Mouse (Mus musculus) lung, embryonic 14.5 days (tissue): ENCODE data around the gene Crtc2. TPM values are rescaled to one million over a fixed set of nuclear protein-coding genes. Genes with fewer than 3 reads are reported as not detected.
"Not testable (repeated sequence)": the region's sequence is repeated elsewhere in the genome, so short reads cannot be mapped to it uniquely, and the experiment has no call there.

Experiments used
- ATAC-seq: fragments of 200-750 bp; cut with Nextera tagmentation; 2 replicates; pipeline ENCODE4 v1.8.0; 2017; ENCODE audit warnings: mild to moderate bottlenecking, moderate TSS enrichment, moderate library complexity; ENCODE audit not compliant: insufficient read depth
- DNase-seq: peaks from one replicate; pipeline ENCODE4 v3.0.0-alpha.2; 2015
- H3K27ac ChIP-seq: fragments of 300-500 bp; sonication (generic); 2 replicates; pipeline ENCODE4 v1.5.1; 2014; ENCODE audit warnings: low read depth, mild to moderate bottlenecking, moderate library complexity
- H3K27me3 ChIP-seq: fragments of 300-500 bp; sonication (generic); 2 replicates; pipeline ENCODE4 v1.6.1; 2014; ENCODE audit warnings: low read length, control low read depth; ENCODE audit not compliant: insufficient read depth
- H3K36me3 ChIP-seq: fragments of 300-500 bp; sonication (generic); 2 replicates; pipeline ENCODE4 v1.6.1; 2014; ENCODE audit warnings: control low read depth; ENCODE audit not compliant: insufficient read depth
- H3K4me1 ChIP-seq: fragments of 300-500 bp; sonication (generic); 2 replicates; pipeline ENCODE4 v1.6.1; 2014; ENCODE audit warnings: antibody characterized with exemption, control low read depth; ENCODE audit not compliant: insufficient read depth
- H3K4me2 ChIP-seq: fragments of 300-500 bp; sonication (generic); 2 replicates; pipeline ENCODE4 v1.6.1; 2014; ENCODE audit warnings: mild to moderate bottlenecking
- H3K4me3 ChIP-seq: fragments of 300-500 bp; sonication (generic); 2 replicates; pipeline ENCODE4 v1.5.1; 2014; ENCODE audit warnings: low read depth, low read length
- H3K9ac ChIP-seq: fragments of 300-500 bp; sonication (generic); 2 replicates; pipeline ENCODE4 v1.6.1; 2014
- H3K9me3 ChIP-seq: fragments of 300-500 bp; sonication (generic); 2 replicates; pipeline ENCODE4 v1.6.1; 2016; ENCODE audit warnings: low read depth, low read length, control low read depth
- CTCF ChIP-seq: IDR thresholded peaks from 2 replicates; pipeline ENCODE4 v1.5.1; 2016; ENCODE audit warnings: antibody characterized with exemption, low read depth
- WGBS: fragments of 180-500 bp; shearing (Covaris S2); extraction: QIAGEN DNeasy Blood & Tissue Kit; methylation state at CpG from one replicate; pipeline ENCODE4 v1.1.7; 2014; 5-methylcytosine and 5-hydroxymethylcytosine counted together
- polyA plus RNA-seq: library from polyadenylated mRNA; unstranded; fragments of >200 nt; fragmentation: Nextera tagmentation; extraction: Ambion mirVana; gene quantifications from 2 replicates; pipeline ENCODE4 v1.2.1, GENCODE M21; 2014

Gene Crtc2
- polyA plus RNA-seq, 1 experiment from 2014 or later = 19.3 TPM

- no peaks in the 10 kb centered on the region for H3K27me3 ChIP-seq
- peak within 1 kb of the TSS; percentile 31; the same call in 1 of the 2 replicates for H3K9ac ChIP-seq
- no peaks in the 10 kb centered on the region for H3K9me3 ChIP-seq
- DNase-seq = peak; percentile 91
- peak within 1 kb of the TSS; percentile 70 for H3K27ac ChIP-seq
- ATAC-seq = peak; percentile 76
- H3K4me2 ChIP-seq = peak within 1 kb of the TSS; percentile 76
- H3K4me1 ChIP-seq = peaks cover 9% of the 10 kb centered on the region
- peak within 1 kb of the TSS; percentile 37 for H3K4me3 ChIP-seq
- TF ChIP-seq CTCF = no peak
- H3K36me3 ChIP-seq = no peaks in the 10 kb centered on the region
- WGBS = 3% methylated on average over 19 of the region's 19 CpGs
Observed at GRCm38 (mm10) chr3:90242984-90243775, 10.8 kb upstream of the Crtc2 start, which contains the start of gene Creb3l4. TSS of gene Creb3l4 (minus strand) at chr3:90243512.

- no peak overlapping the region for H3K9ac ChIP-seq
- peaks cover 9% of the 10 kb centered on the region for H3K4me1 ChIP-seq
- no peaks in the 10 kb centered on the region for H3K9me3 ChIP-seq
- H3K27me3 ChIP-seq = no peaks in the 10 kb centered on the region
- H3K36me3 ChIP-seq = peaks cover 4% of the 10 kb centered on the region; the same call in 1 of the 2 replicates
- no peak overlapping the region for H3K27ac ChIP-seq
- WGBS = 48% methylated on average over 2 of the region's 2 CpGs
- DNase-seq = no peak
- H3K4me2 ChIP-seq = no peak overlapping the region
- no peak for TF ChIP-seq CTCF
- no peak for ATAC-seq
- no peak overlapping the region for H3K4me3 ChIP-seq
Observed at GRCm38 (mm10) chr3:90245406-90245805, 8.6 kb upstream of the Crtc2 start.

- DNase-seq (no peak), ATAC-seq (peak; percentile 29; the same call in 1 of the 2 replicates)
- H3K27ac ChIP-seq = peak overlapping the region; percentile 95
- no peaks in the 10 kb centered on the region for H3K9me3 ChIP-seq
- peak overlapping the region; percentile 69 for H3K4me3 ChIP-seq
- 1% methylated on average over 3 of the region's 3 CpGs for WGBS
- H3K4me2 ChIP-seq = peak overlapping the region; percentile 73
- H3K27me3 ChIP-seq = no peaks in the 10 kb centered on the region
- 0 out of 2 replicates have a peak, but pooled peaks have one; percentile 18 for TF ChIP-seq CTCF
- H3K36me3 ChIP-seq = peaks cover 18% of the 10 kb centered on the region
- H3K4me1 ChIP-seq = peaks cover 9% of the 10 kb centered on the region
- peak overlapping the region; percentile 79 for H3K9ac ChIP-seq
Observed at GRCm38 (mm10) chr3:90247630-90247959, 6.4 kb upstream of the Crtc2 start.

- DNase-seq = peak; percentile 100
- WGBS = under 1% methylated on average over 44 of the region's 44 CpGs
Observed at GRCm38 (mm10) chr3:90247960-90248745, 5.8 kb upstream of the Crtc2 start, which contains the start of gene Slc39a1. TSS of gene Slc39a1 (plus strand) at chr3:90248172.

GRCm38 (mm10) chr3:90248746-90249100 is 5.2 kb upstream of the Crtc2 start:
- H3K36me3 ChIP-seq = peaks cover 18% of the 10 kb centered on the region
- peak overlapping the region; percentile 69 for H3K4me3 ChIP-seq
- no peaks in the 10 kb centered on the region for H3K9me3 ChIP-seq
- no peak for TF ChIP-seq CTCF
- ATAC-seq = no peak
- peak overlapping the region; percentile 95 for H3K27ac ChIP-seq
- DNase-seq = peak; percentile 64
- peak overlapping the region; percentile 79 for H3K9ac ChIP-seq
- peaks cover 7% of the 10 kb centered on the region for H3K4me1 ChIP-seq
- H3K4me2 ChIP-seq = peak overlapping the region; percentile 73
- no peaks in the 10 kb centered on the region for H3K27me3 ChIP-seq
- 2% methylated on average over 10 of the region's 10 CpGs for WGBS

More at GRCm38 (mm10) chr3:90247960-90248745, 5.8 kb upstream of the Crtc2 start, which contains the start of gene Slc39a1:
- ATAC-seq = peak; percentile 92
- Histone ChIP-seq H3K9ac (peak within 1 kb of the TSS; percentile 79), H3K4me1 (peaks cover 9% of the 10 kb centered on the region), H3K4me2 (peak within 1 kb of the TSS; percentile 73), H3K9me3 (no peaks in the 10 kb centered on the region), H3K4me3 (peak within 1 kb of the TSS; percentile 69), H3K36me3 (peaks cover 18% of the 10 kb centered on the region), H3K27me3 (no peaks in the 10 kb centered on the region), H3K27ac (peak within 1 kb of the TSS; percentile 95)
- no peak for TF ChIP-seq CTCF

GRCm38 (mm10) chr3:90250791-90251190 is 3.2 kb upstream of the Crtc2 start:
- ATAC-seq (no peak), DNase-seq (no peak)
- Histone ChIP-seq H3K4me1 (peaks cover 8% of the 10 kb centered on the region), H3K9me3 (no peaks in the 10 kb centered on the region), H3K4me3 (no peak overlapping the region), H3K27me3 (no peaks in the 10 kb centered on the region), H3K27ac (no peak overlapping the region), H3K9ac (no peak overlapping the region), H3K36me3 (peaks cover 18% of the 10 kb centered on the region), H3K4me2 (no peak overlapping the region)
- no peak for TF ChIP-seq CTCF
- 76% methylated on average over 6 of the region's 6 CpGs for WGBS

- H3K4me1 ChIP-seq, H3K9me3 ChIP-seq, H3K9ac ChIP-seq, ATAC-seq, H3K4me2 ChIP-seq, H3K27me3 ChIP-seq, H3K27ac ChIP-seq, H3K4me3 ChIP-seq, DNase-seq: not testable (repeated sequence)
- WGBS = 97% methylated on average over 6 of the region's 12 CpGs
- peaks cover 18% of the 10 kb centered on the region for H3K36me3 ChIP-seq
Observed at GRCm38 (mm10) chr3:90251731-90252226, 2.2 kb upstream of the Crtc2 start.

GRCm38 (mm10) chr3:90252659-90253058 is 1.3 kb upstream of the Crtc2 start:
- H3K4me3 ChIP-seq, H3K27me3 ChIP-seq, H3K4me2 ChIP-seq, H3K4me1 ChIP-seq, ATAC-seq, H3K9me3 ChIP-seq, DNase-seq, H3K27ac ChIP-seq, H3K9ac ChIP-seq: not testable (repeated sequence)
- peaks cover 26% of the 10 kb centered on the region for H3K36me3 ChIP-seq
- 93% methylated on average over 2 of the region's 2 CpGs for WGBS

- WGBS = 88% methylated on average over 1 of the region's 1 CpGs
- not testable (repeated sequence) for DNase-seq
Observed at GRCm38 (mm10) chr3:90253174-90253573, 789 bp upstream of the Crtc2 start.

More at GRCm38 (mm10) chr3:90253174-90253573, 789 bp upstream of the Crtc2 start:
- not testable (repeated sequence) for H3K27ac ChIP-seq, H3K27me3 ChIP-seq, H3K4me2 ChIP-seq, H3K9me3 ChIP-seq, H3K4me1 ChIP-seq, H3K9ac ChIP-seq, H3K4me3 ChIP-seq
- ATAC-seq = peak; percentile 0; the same call in 1 of the 2 replicates
- H3K36me3 ChIP-seq = peaks cover 30% of the 10 kb centered on the region
